Mouse (Mus musculus) layer of hippocampus, postnatal 36 days (tissue): ENCODE measurements around the gene Vwce. TPM values are rescaled to one million over a fixed set of nuclear protein-coding genes. Genes with fewer than 3 reads are reported as not detected.

Experiments
- total RNA-seq, 2 experiments: library from RNA; stranded (reverse); gene quantifications; 2 replicates each; pipeline ENCODE4 v1.2.3; 2021

The Vwce gene
- total RNA-seq, 2 experiments from 2014 or later: 0.30 to 0.32 TPM

Other genes with a start within 250 kb of the Vwce start
- gene Syt7, start 245.1 kb upstream of the Vwce start, total RNA-seq: 100 to 1,000 TPM; 301 to 303 TPM
- 10 to 100 TPM; 78.7 to 89.3 TPM for gene Lrrc10b, start 176.7 kb upstream of the Vwce start, total RNA-seq
- gene Ppp1r32, start 151.3 kb upstream of the Vwce start, total RNA-seq: 1 to 10 TPM; 1.5 to 1.8 TPM
- gene Cpsf7, start 108.9 kb upstream of the Vwce start, total RNA-seq: 10 to 100 TPM; 75.7 to 81.6 TPM
- 10 to 100 TPM; 57.9 to 59.2 TPM for gene Sdhaf2, start 108.1 kb upstream of the Vwce start, total RNA-seq
- gene Tmem216, start 78.0 kb upstream of the Vwce start, total RNA-seq: 10 to 100 TPM; 10.5 to 12.6 TPM
- 10 to 100 TPM; 10.3 TPM for gene Cyb561a3, start 57.0 kb upstream of the Vwce start, total RNA-seq
- gene Tmem138, start 56.9 kb upstream of the Vwce start, total RNA-seq: 10 to 100 TPM; 14.0 to 14.1 TPM
- gene Ddb1, start 28.9 kb upstream of the Vwce start, total RNA-seq: 100 to 1,000 TPM; 200 to 203 TPM
- 10 to 100 TPM; 18.7 to 20.1 TPM for gene Tkfc, start 28.6 kb upstream of the Vwce start, total RNA-seq
- gene Pga5, start 43.9 kb downstream of the Vwce start, total RNA-seq: not detected
- gene Vps37c, start 54.5 kb downstream of the Vwce start, total RNA-seq: 10 to 100 TPM; 24.2 to 26.7 TPM
- not detected for gene Cd5, start 104.8 kb downstream of the Vwce start, total RNA-seq
- under 1 TPM in 1 of 2 experiments, not detected in 1; 0.35 TPM for gene Cd6, start 195.8 kb downstream of the Vwce start, total RNA-seq
- 1 to 10 TPM; 1.1 to 1.3 TPM for gene Slc15a3, start 205.5 kb downstream of the Vwce start, total RNA-seq
- 100 to 1,000 TPM; 170 to 179 TPM for gene Tmem132a, start 235.7 kb downstream of the Vwce start, total RNA-seq
- 10 to 100 TPM; 46.8 to 48.4 TPM for gene Tmem109, start 247.8 kb downstream of the Vwce start, total RNA-seq